Mouse (Mus musculus): ENCODE data around the gene Kdm8.

Gene Kdm8

GRCm38 (mm10) chr7:125499927-125500868, 55.7 kb downstream of the Kdm8 start:
- in situ Hi-C loops (cut with MboI, MseI), result no loop called here

GRCm38 (mm10) chr7:125500879-125501278, 56.4 kb downstream of the Kdm8 start:
- in situ Hi-C loops (cut with MboI, MseI), result no loop called here

GRCm38 (mm10) chr7:125503374-125504092, 59.1 kb downstream of the Kdm8 start:
- in situ Hi-C loops (cut with MboI, MseI), result no loop called here

- in situ Hi-C loops (cut with MboI, MseI), result no loop called here
Observed at GRCm38 (mm10) chr7:125504618-125505017, 60.1 kb downstream of the Kdm8 start.

- in situ Hi-C loops (cut with MboI, MseI), result no loop called here
Observed at GRCm38 (mm10) chr7:125505568-125505967, 61.1 kb downstream of the Kdm8 start.

GRCm38 (mm10) chr7:125507279-125507678, 62.8 kb downstream of the Kdm8 start:
- in situ Hi-C loops (cut with MboI, MseI), result no loop called here

- in situ Hi-C loops (cut with MboI, MseI), result no loop called here
Observed at GRCm38 (mm10) chr7:125511432-125511831, 67.0 kb downstream of the Kdm8 start.

GRCm38 (mm10) chr7:125511852-125512251, 67.4 kb downstream of the Kdm8 start:
- in situ Hi-C loops (cut with MboI, MseI), result no loop called here

Data from T-helper 2 cell (primary cell).